ENCODE assay signal across 10 mouse cellular contexts in the genomic region with DNA sequence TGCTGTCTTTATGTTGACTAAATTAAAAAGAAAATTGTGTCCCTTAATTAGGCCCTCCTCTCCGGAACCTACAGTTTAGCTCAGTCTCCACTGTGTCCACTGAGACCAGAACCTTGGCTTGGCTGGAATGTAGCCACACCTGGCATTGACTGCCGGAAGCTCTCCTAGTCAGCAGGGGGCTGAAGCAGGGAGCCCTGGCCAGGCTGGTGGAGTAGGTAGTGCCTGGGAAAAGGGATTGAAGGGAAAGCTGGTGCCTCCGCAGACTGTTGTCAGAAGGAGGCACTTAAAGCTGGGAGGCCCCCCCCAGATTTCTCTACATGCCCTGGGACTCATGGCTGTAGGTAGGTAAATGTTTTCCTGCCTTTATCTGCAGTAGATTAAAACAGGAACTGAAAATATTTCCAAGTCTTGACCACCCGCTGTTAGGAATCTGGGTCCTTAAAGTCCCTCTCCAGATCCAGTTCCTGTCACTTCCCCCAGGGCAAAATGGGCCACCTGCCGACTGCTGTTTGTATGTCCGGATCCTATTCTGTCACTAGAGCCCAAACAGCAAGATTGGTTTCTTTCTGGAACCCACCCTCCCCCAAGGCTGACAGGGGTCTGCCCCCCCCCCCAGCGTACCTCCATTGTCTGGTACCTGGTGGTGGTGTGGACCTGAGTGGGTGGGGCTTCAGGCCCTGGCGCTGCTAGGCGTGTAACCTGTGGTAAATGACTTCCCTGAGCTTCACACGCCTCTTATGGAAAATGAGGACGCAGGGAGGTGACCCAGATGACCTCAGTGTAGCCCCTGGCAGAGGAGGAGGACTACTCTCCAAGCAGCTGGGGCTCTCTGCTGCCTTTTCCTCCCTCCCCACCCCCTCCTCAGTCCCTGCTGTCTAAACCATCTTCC. TPM values are rescaled to one million over a fixed set of nuclear protein-coding genes. Genes with fewer than 3 reads are reported as not detected.
DNase-seq lines count a peak whose midpoint lies in the region; ATAC-seq and TF ChIP-seq lines count a peak whose summit lies in the region.
"Had no signal": no experiment of that assay in that cellular context is flagged by ENCODE, and none has a peak within 500 bp of the region (broad histone marks: within the 10 kb centered on the region; RNA-seq: fewer than 3 reads in every experiment).

No protein-coding gene starts in this region.

- WGBS in heart, embryonic 11.5 days (ENCODE audit: insufficient replicate concordance): 28% methylated on average over 11 of the region's 11 CpGs
- 35% methylated on average over 11 of the region's 11 CpGs for WGBS in heart, embryonic 16.5 days
- 24% methylated on average over 11 of the region's 11 CpGs for WGBS in limb, embryonic 15.5 days
- 91% methylated on average over 11 of the region's 11 CpGs for WGBS in thymus, adult 2 months

- ATAC-seq in heart, embryonic 11.5 days (replicated peaks; ENCODE audit: insufficient number of reproducible peaks, low FRiP score, low TSS enrichment): no peak
- ATAC-seq in heart, embryonic 16.5 days (replicated peaks; ENCODE audit: extremely low read depth, insufficient read depth, low FRiP score): no peak
- no peak for ATAC-seq in limb, embryonic 15.5 days (ENCODE audit: insufficient number of reproducible peaks, low FRiP score, low TSS enrichment, low read depth)
- no peak for ATAC-seq in frontal cortex, adult (ENCODE audit: low TSS enrichment)
- ATAC-seq: forebrain, embryonic 16.5 days had no signal

- no peak for DNase-seq in heart, postnatal 10 days
- peak; percentile 96 for DNase-seq in ES-CJ7 (ENCODE audit: low read depth, low spot score)
- no peak for DNase-seq in yolk sac, embryonic 10.5 days (ENCODE audit: low spot score)
- no peak for DNase-seq in thymus, adult 2 months

- H3K9ac ChIP-seq in heart, embryonic 11.5 days (ENCODE audit: low read depth, low read length): 0 out of 2 replicates have a peak overlapping the region, but pooled peaks have one; percentile 30
- peak overlapping the region; percentile 52 for H3K9ac ChIP-seq in heart, embryonic 16.5 days (ENCODE audit: low read length)
- H3K9ac ChIP-seq in limb, embryonic 15.5 days: no peak overlapping the region

- 0 out of 2 replicates have a peak, but pooled peaks cover 3% of the 10 kb centered on the region for H3K27me3 ChIP-seq in heart, embryonic 11.5 days (ENCODE audit: control insufficient read depth, insufficient read depth, low read length)
- no peaks in the 10 kb centered on the region for H3K27me3 ChIP-seq in heart, embryonic 16.5 days (ENCODE audit: control insufficient read depth, insufficient read depth, low read length)
- H3K27me3 ChIP-seq in limb, embryonic 15.5 days: no peaks in the 10 kb centered on the region
- no peaks in the 10 kb centered on the region for H3K27me3 ChIP-seq in thymus, adult 2 months (ENCODE audit: control insufficient read depth, insufficient read depth, low read length)

- intact Hi-C loops in heart, postnatal 10 days (cut with DNase I): loop anchor here (2.0 kb wide), 2 partner anchors 59 to 117 kb away; partner anchors contain the start of genes Nol9 and Tas1r1

- no peak for TF ChIP-seq CTCF in thymus, adult 2 months (IDR thresholded peaks at IDR 0.05; ENCODE audit: borderline replicate concordance, control insufficient read depth, extremely low read depth, insufficient read depth, low read length, poor library complexity)

- peak overlapping the region; percentile 59 for H3K4me2 ChIP-seq in heart, embryonic 11.5 days
- peak overlapping the region; percentile 54 for H3K4me2 ChIP-seq in heart, embryonic 16.5 days (ENCODE audit: low read depth, low read length)
- H3K4me2 ChIP-seq in limb, embryonic 15.5 days: no peak overlapping the region; the same call in 1 of the 2 replicates

- no peak for TF ChIP-seq POLR2A in thymus, adult 2 months (IDR thresholded peaks at IDR 0.05; ENCODE audit: control insufficient read depth, extremely low read depth, insufficient read depth, low read length, poor library complexity)

- peaks cover 19% of the 10 kb centered on the region for H3K4me1 ChIP-seq in heart, embryonic 11.5 days (ENCODE audit: control insufficient read depth, insufficient read depth, low read length)
- H3K4me1 ChIP-seq in heart, embryonic 16.5 days (ENCODE audit: control insufficient read depth, insufficient read depth, low read length): peaks cover 27% of the 10 kb centered on the region
- H3K4me1 ChIP-seq in limb, embryonic 15.5 days: peaks cover 31% of the 10 kb centered on the region
- H3K4me1 ChIP-seq in thymus, adult 2 months (replicated peaks; ENCODE audit: control insufficient read depth, insufficient read depth, low read length): peaks cover 17% of the 10 kb centered on the region

- H3K27ac ChIP-seq in heart, embryonic 11.5 days (ENCODE audit: low read depth, low read length): no peak overlapping the region
- peak overlapping the region; percentile 50 for H3K27ac ChIP-seq in heart, embryonic 16.5 days (ENCODE audit: low read length)
- no peak overlapping the region for H3K27ac ChIP-seq in limb, embryonic 15.5 days
- no peak overlapping the region for H3K27ac ChIP-seq in thymus, adult 2 months (ENCODE audit: control insufficient read depth, insufficient read depth, low read length)

- H3K9me3 ChIP-seq in heart, embryonic 11.5 days (replicated peaks; ENCODE audit: control insufficient read depth, low read length): no peaks in the 10 kb centered on the region
- H3K9me3 ChIP-seq in heart, embryonic 16.5 days (replicated peaks; ENCODE audit: control insufficient read depth, low read length): no peaks in the 10 kb centered on the region
- no peaks in the 10 kb centered on the region for H3K9me3 ChIP-seq in limb, embryonic 15.5 days
- H3K9me3 ChIP-seq: megakaryocyte, embryonic 14.5 days had no signal

- H3K4me3 ChIP-seq in heart, embryonic 11.5 days (ENCODE audit: low read depth, low read length): peak overlapping the region; percentile 42
- peak overlapping the region; percentile 44 for H3K4me3 ChIP-seq in heart, embryonic 16.5 days (ENCODE audit: low read length)
- H3K4me3 ChIP-seq in limb, embryonic 15.5 days: 0 out of 2 replicates have a peak overlapping the region, but pooled peaks have one; percentile 16
- H3K4me3 ChIP-seq in thymus, adult 2 months (ENCODE audit: control insufficient read depth, insufficient read depth, low read length): no peak overlapping the region
- H3K4me3 ChIP-seq: megakaryocyte, embryonic 14.5 days had no signal

- no peaks in the 10 kb centered on the region; the same call in 1 of the 2 replicates for H3K36me3 ChIP-seq in heart, embryonic 11.5 days (ENCODE audit: control insufficient read depth, insufficient read depth, low read length)
- peaks cover 6% of the 10 kb centered on the region for H3K36me3 ChIP-seq in heart, embryonic 16.5 days (ENCODE audit: control insufficient read depth, insufficient read depth)
- H3K36me3 ChIP-seq in limb, embryonic 15.5 days: peaks cover 19% of the 10 kb centered on the region
- no peaks in the 10 kb centered on the region for H3K36me3 ChIP-seq in thymus, adult 2 months (ENCODE audit: control insufficient read depth, insufficient read depth, low read length)

RNA-seq across cellular contexts. Expression of gene Tnfrsf25, which starts 17.6 kb away (rescaled TPM):
- polyA plus RNA-seq in heart, embryonic 11.5 days (2014; fragmentation: Nextera tagmentation; extraction: Ambion mirVana): 0.27 and 0.58 TPM in 2 replicates
- 1 to 10 TPM; 1.9 TPM for total RNA-seq in heart, postnatal 10 days (2021)
- polyA plus RNA-seq in heart, embryonic 16.5 days (2015; fragmentation: Nextera tagmentation; extraction: Ambion mirVana): 0.77 and 1.4 TPM in 2 replicates
- polyA plus RNA-seq in limb, embryonic 15.5 days (2015; fragmentation: Nextera tagmentation; extraction: Ambion mirVana): 1.1 and 1.2 TPM in 2 replicates
- polyA plus RNA-seq in thymus, adult 2 months (2012; rRNA removed): 19.9 and 20.6 TPM in 2 replicates

RNA-seq across cellular contexts. Expression of gene Plekhg5, which starts 25.9 kb away (rescaled TPM):
- polyA plus RNA-seq in heart, embryonic 11.5 days (2014; fragmentation: Nextera tagmentation; extraction: Ambion mirVana): 6.6 and 7.0 TPM in 2 replicates
- 10 to 100 TPM; 33.5 to 35.8 TPM for total RNA-seq in heart, postnatal 10 days (2021)
- 11.9 and 13.4 TPM in 2 replicates for polyA plus RNA-seq in heart, embryonic 16.5 days (2015; fragmentation: Nextera tagmentation; extraction: Ambion mirVana)
- polyA plus RNA-seq in limb, embryonic 15.5 days (2015; fragmentation: Nextera tagmentation; extraction: Ambion mirVana): 17.1 and 18.5 TPM in 2 replicates
- polyA plus RNA-seq in thymus, adult 2 months (2012; rRNA removed): 21.5 and 22.0 TPM in 2 replicates

RNA-seq across cellular contexts. Expression of gene Espn, which starts 54.0 kb away (rescaled TPM):
- polyA plus RNA-seq in heart, embryonic 11.5 days (2014; fragmentation: Nextera tagmentation; extraction: Ambion mirVana): 0.90 and 1.3 TPM in 2 replicates
- total RNA-seq in heart, postnatal 10 days (2021): 1 to 10 TPM; 1.3 to 1.4 TPM
- 1.3 and 1.5 TPM in 2 replicates for polyA plus RNA-seq in heart, embryonic 16.5 days (2015; fragmentation: Nextera tagmentation; extraction: Ambion mirVana)
- polyA plus RNA-seq in limb, embryonic 15.5 days (2015; fragmentation: Nextera tagmentation; extraction: Ambion mirVana): 1.9 and 2.2 TPM in 2 replicates
- 5.7 and 6.5 TPM in 2 replicates for polyA plus RNA-seq in thymus, adult 2 months (2012; rRNA removed)

RNA-seq across cellular contexts. Expression of gene Nol9, which starts 59.0 kb away (rescaled TPM):
- polyA plus RNA-seq in heart, embryonic 11.5 days (2014; fragmentation: Nextera tagmentation; extraction: Ambion mirVana): 18.0 and 19.0 TPM in 2 replicates
- total RNA-seq in heart, postnatal 10 days (2021): 10 to 100 TPM; 11.3 to 13.5 TPM
- polyA plus RNA-seq in heart, embryonic 16.5 days (2015; fragmentation: Nextera tagmentation; extraction: Ambion mirVana): 17.1 and 17.8 TPM in 2 replicates
- 27.0 and 30.3 TPM in 2 replicates for polyA plus RNA-seq in limb, embryonic 15.5 days (2015; fragmentation: Nextera tagmentation; extraction: Ambion mirVana)
- 40.5 and 48.6 TPM in 2 replicates for polyA plus RNA-seq in thymus, adult 2 months (2012; rRNA removed)

RNA-seq across cellular contexts. Expression of gene Tas1r1, which starts 59.8 kb away (rescaled TPM):
- polyA plus RNA-seq in heart, embryonic 11.5 days (2014; fragmentation: Nextera tagmentation; extraction: Ambion mirVana): 0.14 and 0.16 TPM in 2 replicates
- total RNA-seq in heart, postnatal 10 days (2021): under 1 TPM; 0.10 to 0.17 TPM
- polyA plus RNA-seq in heart, embryonic 16.5 days (2015; fragmentation: Nextera tagmentation; extraction: Ambion mirVana): 0.29 and 0.39 TPM in 2 replicates
- 0.81 and 1.7 TPM in 2 replicates for polyA plus RNA-seq in limb, embryonic 15.5 days (2015; fragmentation: Nextera tagmentation; extraction: Ambion mirVana)
- polyA plus RNA-seq in thymus, adult 2 months (2012; rRNA removed): 0.34 and 0.40 TPM in 2 replicates
